Mouse (Mus musculus) C2C12 (cell line): ENCODE measurements around the gene Ctdspl.

ENCODE experiments used
- CEBPB ChIP-seq: IDR thresholded peaks from one replicate; pipeline ENCODE4 v1.6.1; 2011; ENCODE audit warnings: low read depth, mild to moderate bottlenecking, control low read depth, moderate library complexity
- CTCF ChIP-seq: IDR thresholded peaks from one replicate; pipeline ENCODE4 v1.5.1; 2011; ENCODE audit not compliant: control insufficient read depth, insufficient read depth, insufficient read length
- FOSL1 ChIP-seq: IDR thresholded peaks from one replicate; pipeline ENCODE4 v1.8.0; 2011; ENCODE audit warnings: mild to moderate bottlenecking, low read length; ENCODE audit not compliant: poor library complexity, insufficient read depth, severe bottlenecking
- MAX ChIP-seq: IDR thresholded peaks from one replicate; pipeline ENCODE4 v1.6.1; 2011; ENCODE audit warnings: mild to moderate bottlenecking, control low read depth
- MYOD1 ChIP-seq: IDR thresholded peaks from one replicate; pipeline ENCODE4 v1.6.1; 2011; ENCODE audit warnings: low read depth; ENCODE audit not compliant: control insufficient read depth, insufficient read length
- USF1 ChIP-seq: IDR thresholded peaks from one replicate; pipeline ENCODE4 v1.6.1; 2011; ENCODE audit warnings: low read depth, mild to moderate bottlenecking, control low read depth, moderate library complexity

DNA sequence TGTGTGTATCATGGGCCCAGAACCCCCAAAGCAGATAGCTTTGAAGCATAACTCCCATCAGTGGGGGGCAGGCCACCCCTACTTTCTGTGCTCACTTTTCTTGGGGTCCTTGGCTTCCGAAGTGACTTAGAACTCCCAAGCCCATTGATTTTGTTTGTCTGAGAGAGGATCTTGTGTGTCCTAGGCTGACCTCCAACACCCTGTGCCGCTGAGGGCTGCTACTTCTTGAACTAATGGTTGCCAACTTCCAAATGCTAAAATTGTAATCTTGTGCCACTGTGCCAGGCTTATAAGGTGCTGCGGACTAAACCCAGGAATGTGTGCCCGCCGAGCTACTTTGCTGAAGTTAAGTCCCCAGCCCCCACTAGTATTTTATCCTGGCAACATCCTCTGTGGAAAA is 164.2 kb downstream of the Ctdspl start:
- no peak for TF ChIP-seq FOSL1
- no peak for TF ChIP-seq CEBPB
- no peak for TF ChIP-seq CTCF
- no peak for TF ChIP-seq USF1
- TF ChIP-seq MAX: no peak
- no peak for TF ChIP-seq MYOD1
